In genomic region chr10:69777065-69777645, GRCm38 (mm10) we compare ENCODE assay signal across 22 mouse cellular contexts.
DNase-seq lines count a peak whose midpoint lies in the region; ATAC-seq and TF ChIP-seq lines count a peak whose summit lies in the region.
"Had no signal": no experiment of that assay in that cellular context is flagged by ENCODE, and none has a peak within 500 bp of the region (broad histone marks: within the 10 kb centered on the region; RNA-seq: fewer than 3 reads in every experiment).

No protein-coding gene starts in this region.

- H3K36me3 ChIP-seq in heart, adult 2 months (ENCODE audit: control insufficient read depth, insufficient read depth, low read length): no peaks in the 10 kb centered on the region
- H3K36me3 ChIP-seq in testis, adult 2 months (ENCODE audit: control insufficient read depth, insufficient read depth, low read length): no peaks in the 10 kb centered on the region
- H3K36me3 ChIP-seq: embryonic facial prominence, embryonic 13.5 days; G1E; limb, embryonic 12.5 days; liver, embryonic 12.5 days; neural tube, embryonic 15.5 days had no signal

- H3K4me1 ChIP-seq in heart, adult 2 months (ENCODE audit: control insufficient read depth, insufficient read depth, low read length): no peaks in the 10 kb centered on the region
- H3K4me1 ChIP-seq in testis, adult 2 months (ENCODE audit: control insufficient read depth, insufficient read depth, low read length): peaks cover 14% of the 10 kb centered on the region
- H3K4me1 ChIP-seq: embryonic facial prominence, embryonic 13.5 days had no signal

- ATAC-seq in inflammation-experienced regulatory T-cells, adult 6 months: no peak
- ATAC-seq: CD4-positive, CD25-positive, alpha-beta regulatory T cell, adult 4 months; liver, embryonic 12.5 days had no signal

- no peaks in the 10 kb centered on the region for H3K79me2 ChIP-seq in heart, adult 2 months (replicated peaks; ENCODE audit: control insufficient read depth, insufficient read depth, low read length)

- no peak for TF ChIP-seq POLR2A in heart, adult 2 months (IDR thresholded peaks at IDR 0.05; ENCODE audit: insufficient read depth, low read depth, low read length)
- no peak for TF ChIP-seq POLR2A in testis, adult 2 months (IDR thresholded peaks at IDR 0.05; ENCODE audit: control insufficient read depth, low read depth, low read length)

- H3K9ac ChIP-seq in heart, adult 2 months (ENCODE audit: low read depth, low read length): no peak overlapping the region
- H3K9ac ChIP-seq: embryonic facial prominence, embryonic 13.5 days; limb, embryonic 12.5 days; liver, embryonic 12.5 days; neural tube, embryonic 15.5 days had no signal

- 42% methylated on average over 12 of the region's 12 CpGs for WGBS in heart, adult 2 months

- no peak overlapping the region for H3K4me3 ChIP-seq in heart, adult 2 months
- peak overlapping the region; percentile 16 for H3K4me3 ChIP-seq in testis, adult 2 months (ENCODE audit: control insufficient read depth, low read depth, low read length)
- H3K4me3 ChIP-seq: embryonic facial prominence, embryonic 13.5 days; limb, embryonic 12.5 days; liver, embryonic 12.5 days; neural tube, embryonic 15.5 days had no signal

- no peak for TF ChIP-seq CTCF in heart, adult 2 months (IDR thresholded peaks at IDR 0.05)
- no peak for TF ChIP-seq CTCF in testis, adult 2 months (IDR thresholded peaks at IDR 0.05; ENCODE audit: control insufficient read depth, insufficient read depth, insufficient replicate concordance, low read depth, low read length)

- H3K27ac ChIP-seq in heart, adult 2 months: no peak overlapping the region
- H3K27ac ChIP-seq in testis, adult 2 months (ENCODE audit: control insufficient read depth, insufficient read depth, low read depth, low read length): no peak overlapping the region
- H3K27ac ChIP-seq: embryonic facial prominence, embryonic 13.5 days; limb, embryonic 12.5 days; liver, embryonic 12.5 days; macrophage; neural tube, embryonic 15.5 days had no signal

- DNase-seq in heart, postnatal 4 days: peak; percentile 14
- DNase-seq in heart, adult 2 months: no peak
- DNase-seq in testis, postnatal 14 days (ENCODE audit: low spot score): no peak
- DNase-seq in ZHBTc4 (ENCODE audit: low read depth, low spot score): peak; percentile 14
- peak; percentile 26 for DNase-seq in skeletal muscle tissue, adult 2 months (ENCODE audit: low read depth, low spot score)
- DNase-seq in thymus, postnatal 36 days: no peak
- DNase-seq: cerebellum, adult 9-11 months; kidney, adult 8-10 months; kidney, postnatal 14 days; lung, adult 2 months; midbrain, embryonic 14.5 days; right cerebral cortex, postnatal 25 days; thymus, postnatal 25 days had no signal

- TF ChIP-seq EP300 in heart, adult 2 months (IDR thresholded peaks at IDR 0.05; ENCODE audit: insufficient read depth, low read depth, low read length): no peak

- intact Hi-C loops in heart, adult 2 months (cut with DNase I): no loop called here

- no peaks in the 10 kb centered on the region for H3K27me3 ChIP-seq in heart, adult 2 months (ENCODE audit: control insufficient read depth, insufficient read depth, low read length)
- no peaks in the 10 kb centered on the region for H3K27me3 ChIP-seq in testis, adult 2 months (ENCODE audit: control insufficient read depth, insufficient read depth, low read length)
- H3K27me3 ChIP-seq: embryonic facial prominence, embryonic 13.5 days; limb, embryonic 12.5 days; neural tube, embryonic 15.5 days had no signal

Comparison
In these comparisons a context has a peak if more than half of its experiments do, and no peak if none do; other contexts are left out.
1. DNase-seq: peak in heart, postnatal 4 days (single experiment), ZHBTc4 (single experiment) and skeletal muscle tissue, adult 2 months (single experiment); none in heart, adult 2 months (0 of 2), testis, postnatal 14 days (single experiment) and thymus, postnatal 36 days (0 of 2).